Mouse (Mus musculus) heart, adult 18-20 months (tissue): Measurements from ENCODE around the gene Fgfr2. TPM values are rescaled to one million over a fixed set of nuclear protein-coding genes. Genes with fewer than 3 reads are reported as not detected.
A peak's percentile ranks its signal among the peaks of the same experiment; 100 is the strongest.

Source experiments
- DNase-seq, 2 experiments: peaks; one replicate each; pipeline ENCODE4 v3.0.0; 2021 to 2022; ENCODE audit warnings: mixed read lengths in 1 of 2
- total RNA-seq, 2 experiments: library from RNA; stranded (reverse); gene quantifications; 2 replicates each; pipeline ENCODE4 v1.2.3; 2021

Fgfr2 gene
- total RNA-seq, 2 experiments from 2014 or later, result 1.3 to 2.6 TPM

DNA sequence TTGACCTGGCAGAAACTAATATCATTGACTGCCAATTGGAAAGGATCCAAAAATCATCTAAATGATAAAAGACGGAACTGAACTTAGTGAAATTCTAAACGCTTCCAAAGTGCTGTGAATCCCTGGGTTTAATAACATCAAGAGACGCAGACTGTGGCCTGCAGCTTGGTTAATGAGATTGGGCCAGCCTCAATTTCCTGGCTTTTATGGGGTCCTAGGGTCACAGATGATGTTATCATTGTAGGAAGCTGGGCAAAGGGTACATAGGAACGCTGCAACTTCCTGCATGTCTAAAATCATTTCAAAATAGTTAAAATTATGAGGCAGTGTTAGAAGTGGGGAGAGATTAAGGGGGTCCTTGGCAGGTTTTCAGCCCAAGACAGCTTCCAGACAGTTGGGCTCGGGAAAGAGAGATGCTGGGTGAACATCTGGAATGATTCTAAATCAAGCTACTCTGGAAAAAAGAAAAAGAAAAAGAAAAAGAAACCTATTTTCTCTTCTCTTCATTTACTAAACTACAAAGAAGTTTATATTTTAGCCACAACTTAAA, 823.4 kb downstream of the Fgfr2 start:
- DNase-seq, result no peak

DNA sequence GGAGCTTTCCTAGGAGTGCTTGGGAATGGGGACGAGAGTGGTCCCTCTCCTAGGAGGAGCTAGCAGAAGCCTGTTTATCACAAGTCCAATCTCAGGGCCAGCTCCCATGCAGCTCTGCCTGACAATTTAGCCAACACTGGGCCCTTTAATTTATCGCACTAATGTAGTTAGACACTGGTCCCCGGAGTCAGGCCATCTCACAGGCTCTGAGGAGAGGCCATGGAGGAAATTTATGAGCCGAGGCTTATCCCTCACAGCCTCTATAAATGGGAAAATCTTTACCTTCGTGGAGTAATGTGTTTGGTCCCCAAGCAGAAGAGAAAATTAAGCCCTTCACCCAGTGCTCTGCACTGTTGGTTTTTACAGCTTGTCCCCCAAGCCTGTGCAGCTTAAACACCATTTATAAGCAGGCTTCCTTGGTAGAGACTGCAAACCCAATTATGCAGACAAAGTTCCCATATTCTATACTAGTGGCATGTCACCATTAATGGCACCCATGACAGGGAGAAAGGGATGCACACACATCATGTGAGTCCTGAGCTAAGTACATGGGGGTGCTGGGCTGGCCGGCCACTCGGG, 824.6 kb downstream of the Fgfr2 start:
- DNase-seq, result no peak

DNA sequence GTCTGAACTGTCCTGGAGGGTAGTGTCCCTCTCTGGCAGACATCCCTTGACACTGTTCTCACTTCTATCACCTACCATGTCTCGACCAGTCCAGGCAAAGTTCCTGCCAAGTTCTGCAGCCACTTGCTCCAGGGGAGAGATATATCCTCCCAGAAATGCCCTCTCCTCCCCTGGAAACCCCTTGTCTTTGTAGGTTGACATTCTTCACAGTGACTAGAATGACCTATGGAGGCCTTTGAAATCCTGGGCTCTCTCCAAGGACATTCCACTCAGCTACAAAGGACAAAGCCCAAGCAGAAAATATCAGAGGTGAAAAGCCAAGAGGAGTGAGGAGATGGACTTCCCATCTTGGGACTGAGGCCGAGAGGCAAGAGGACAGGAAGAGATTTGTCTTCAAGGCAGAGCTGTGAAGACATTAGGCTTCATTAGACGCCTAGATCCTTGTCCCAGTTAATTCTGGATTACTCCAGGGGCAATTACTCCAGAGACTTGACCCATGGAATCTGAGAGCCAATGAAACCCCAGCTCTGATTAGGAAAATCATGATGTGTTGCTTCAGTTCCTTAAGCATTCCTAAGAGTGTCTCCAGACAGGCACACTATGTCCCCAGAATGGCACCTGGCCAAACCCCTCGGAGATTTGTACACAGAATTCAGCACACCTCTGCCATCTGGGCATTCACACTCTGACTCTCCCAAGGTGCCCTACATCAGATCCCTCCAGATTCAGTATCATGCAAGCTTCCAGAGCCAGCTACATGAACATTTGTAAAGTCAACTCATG, 826.3 kb downstream of the Fgfr2 start:
- peak in 1 of 2 experiments; percentile 65 for DNase-seq

DNA sequence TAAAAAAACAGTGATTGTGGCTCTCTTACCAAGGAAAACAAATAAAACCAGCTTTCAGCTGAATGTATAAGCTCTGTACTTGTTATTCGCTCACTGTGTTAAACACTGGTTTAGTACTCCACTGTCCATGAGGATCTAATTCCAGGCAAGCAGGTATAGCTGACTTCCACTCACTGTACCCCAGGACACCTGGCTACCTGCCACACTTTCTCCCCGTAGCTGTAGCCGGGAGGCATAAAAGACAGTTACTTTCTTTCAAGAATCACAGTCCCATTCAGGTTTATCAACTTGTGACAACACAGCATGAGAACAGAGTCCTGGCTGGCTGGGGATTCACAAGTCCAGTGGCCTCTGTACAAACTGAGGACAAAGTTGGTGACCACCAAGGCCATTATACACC, 827.0 kb downstream of the Fgfr2 start:
- no peak for DNase-seq

DNA sequence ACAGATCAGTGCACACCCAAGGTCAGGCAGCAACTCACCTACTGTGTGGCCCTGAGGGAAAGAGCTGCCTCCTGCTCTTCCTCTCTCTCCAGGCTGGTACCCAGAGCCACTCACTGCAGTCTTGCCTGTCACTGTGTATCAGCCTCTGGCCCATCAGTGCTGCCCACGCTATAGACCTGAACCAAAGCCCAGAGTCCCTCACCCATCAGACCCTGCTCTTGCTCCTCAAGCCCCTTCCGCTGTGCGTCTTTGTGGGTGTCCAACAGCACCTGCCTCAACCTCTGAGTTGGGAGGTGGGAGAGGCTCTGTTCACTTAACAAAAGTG, 835.8 kb downstream of the Fgfr2 start:
- DNase-seq, result no peak

DNA sequence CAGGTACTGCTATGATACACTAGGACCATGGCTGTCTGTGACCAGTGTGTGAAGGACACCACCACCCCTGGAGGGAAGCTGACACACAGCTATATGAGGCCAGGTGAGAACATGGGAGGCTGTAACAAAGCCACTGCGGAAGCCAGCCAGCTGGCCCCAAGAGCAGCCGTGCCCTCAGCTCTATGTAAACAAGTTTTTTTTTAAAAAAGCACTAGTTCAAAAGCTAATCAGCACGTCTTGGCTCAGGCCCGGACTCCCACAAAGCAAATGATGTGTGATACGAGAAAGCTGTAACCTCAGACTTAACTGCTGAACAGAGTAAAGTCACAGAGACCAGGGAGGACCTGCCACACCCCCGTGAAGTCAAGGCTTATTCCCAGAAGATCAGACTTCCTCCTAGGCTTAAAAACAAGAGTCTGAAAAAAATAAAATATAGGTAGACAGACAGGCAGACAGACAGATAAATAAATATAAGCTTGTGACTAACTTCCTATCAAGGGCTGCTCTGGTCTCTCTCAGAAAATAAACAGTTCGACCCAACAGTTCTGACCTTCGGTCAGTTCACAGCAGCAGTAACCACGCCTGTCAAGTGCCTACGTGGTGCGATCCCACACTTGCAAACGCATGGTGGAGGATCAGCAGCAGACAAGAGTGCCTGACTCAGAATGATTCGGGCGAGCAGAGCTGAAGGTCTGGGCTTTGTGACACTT, 836.4 kb downstream of the Fgfr2 start:
- no peak for DNase-seq

DNA sequence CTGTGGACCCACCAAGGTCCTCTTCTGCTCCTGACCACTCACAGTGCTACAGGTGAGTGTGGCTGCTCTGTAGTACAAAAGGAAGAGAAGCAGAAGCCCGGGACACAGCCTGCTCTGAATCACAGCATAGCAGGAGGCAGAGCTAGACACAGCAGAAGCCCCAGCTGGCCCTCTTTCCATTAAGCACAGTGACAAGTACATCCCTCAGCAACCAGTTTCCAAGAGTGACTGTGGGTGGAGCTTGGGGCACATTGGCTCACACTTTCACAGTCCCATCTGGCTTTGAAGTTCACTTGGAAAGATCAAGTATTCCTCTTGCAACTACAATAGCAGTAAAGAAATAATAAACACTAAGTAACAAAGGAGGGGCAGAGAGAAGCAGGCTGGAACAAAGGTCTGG, 838.4 kb downstream of the Fgfr2 start:
- no peak for DNase-seq

DNA sequence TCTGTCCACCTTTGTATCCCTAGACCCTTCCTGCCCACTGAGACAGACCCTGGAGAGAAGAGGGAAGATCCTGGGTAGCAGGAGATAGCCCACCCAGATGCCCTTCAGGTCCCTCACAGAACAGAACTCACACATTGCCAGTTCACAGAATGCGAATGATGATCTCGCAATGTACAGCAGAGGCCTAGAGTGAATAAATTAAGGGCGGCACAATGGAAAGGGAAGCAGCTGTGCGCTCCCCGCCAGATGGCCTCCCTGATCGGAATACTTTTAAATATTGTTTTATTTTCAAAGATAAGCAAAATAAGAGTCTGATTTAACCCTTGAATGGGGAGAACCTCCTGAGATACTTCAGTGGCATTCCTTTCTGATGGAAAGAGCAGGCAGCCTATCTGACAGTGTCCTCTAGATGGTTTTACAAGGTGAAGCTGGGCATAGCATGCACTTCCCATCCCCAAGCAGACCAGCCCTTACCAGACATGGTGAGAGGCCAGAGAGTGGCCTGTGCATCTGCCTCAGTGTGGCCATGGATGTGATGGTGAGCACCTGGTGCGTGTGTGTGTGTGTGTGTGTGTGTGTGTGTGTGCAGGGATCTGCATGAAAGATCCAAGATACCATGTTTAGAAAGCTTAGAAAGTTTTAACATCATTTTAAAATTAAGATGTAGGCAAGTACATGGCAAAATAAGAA, 839.0 kb downstream of the Fgfr2 start:
- no peak for DNase-seq

DNA sequence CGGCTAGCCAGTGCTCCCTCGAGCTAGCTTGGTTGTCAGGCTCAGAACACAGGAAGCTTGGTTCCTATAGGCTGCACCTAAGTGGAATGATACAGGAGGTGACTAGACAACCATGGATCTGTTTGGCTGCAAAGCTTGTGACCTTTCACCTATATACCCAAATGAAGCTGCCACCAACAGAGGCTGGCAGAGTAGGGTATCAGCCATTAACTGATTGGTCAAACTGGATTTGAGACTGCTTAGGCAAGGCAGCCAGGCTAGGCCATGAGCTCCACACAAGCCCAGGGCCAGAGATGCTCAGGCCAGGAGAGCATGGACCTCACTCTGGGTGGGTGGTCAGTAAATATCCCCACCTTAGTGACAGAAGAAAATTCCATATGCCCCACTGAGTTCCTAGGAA, 840.6 kb downstream of the Fgfr2 start:
- DNase-seq, result peak in 1 of 2 experiments; percentile 36

DNA sequence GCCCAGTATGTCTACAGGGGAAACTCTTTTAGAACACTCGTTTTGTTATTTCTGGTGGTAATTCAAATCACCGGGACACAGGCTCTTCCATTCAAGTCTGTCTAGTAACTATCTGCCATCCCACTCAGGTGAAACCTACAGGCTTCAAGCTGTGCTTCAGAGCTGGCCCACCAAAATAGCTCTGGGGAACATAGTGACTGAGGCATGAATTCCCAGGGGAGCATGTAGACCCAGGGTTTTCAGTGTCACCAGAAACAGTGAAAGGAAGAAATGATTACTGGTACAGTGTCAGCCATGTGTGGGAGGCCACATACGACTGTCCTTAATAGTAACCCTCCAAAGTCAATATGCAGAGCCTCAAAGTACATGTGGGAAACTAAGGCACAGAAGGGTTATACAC, 841.0 kb downstream of the Fgfr2 start:
- no peak for DNase-seq

DNA sequence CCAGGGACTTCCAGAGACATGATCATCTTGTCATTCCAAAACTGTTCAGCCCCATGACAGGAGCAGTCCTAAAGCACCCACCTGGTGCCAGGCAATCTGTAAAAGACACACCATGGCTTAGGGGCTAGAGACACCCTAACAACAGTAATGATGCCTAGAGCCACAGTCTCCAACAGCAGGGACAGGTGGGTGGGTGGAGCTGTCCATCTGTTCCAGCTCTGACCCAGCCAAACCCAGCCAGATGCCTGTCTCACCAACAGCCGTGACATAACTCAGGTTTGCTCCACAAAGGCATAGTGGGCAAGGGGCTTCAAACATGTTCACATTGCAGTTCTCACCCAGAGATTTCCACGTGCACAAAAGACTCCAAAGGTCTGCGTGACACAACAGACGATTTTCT, 841.4 kb downstream of the Fgfr2 start:
- no peak for DNase-seq

DNA sequence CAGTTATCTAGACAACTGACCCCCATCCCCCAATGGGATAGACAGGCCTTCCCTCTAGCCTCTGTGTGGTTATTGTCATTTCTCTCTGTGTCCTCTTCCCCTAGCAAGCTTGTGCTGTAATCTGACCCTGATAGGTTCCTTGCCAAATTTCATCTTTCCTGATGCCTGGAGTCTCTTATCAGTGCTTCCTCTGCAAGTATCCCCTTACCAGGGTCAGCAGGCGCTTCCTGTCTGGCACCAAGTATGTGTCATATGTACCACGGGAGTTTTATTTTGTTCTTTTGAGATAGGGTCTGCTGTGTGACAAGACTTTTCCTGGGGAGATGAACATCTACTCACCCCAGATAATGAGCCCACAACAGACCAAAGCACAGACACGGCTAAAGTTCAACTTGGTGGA, 844.5 kb downstream of the Fgfr2 start:
- no peak for DNase-seq

DNA sequence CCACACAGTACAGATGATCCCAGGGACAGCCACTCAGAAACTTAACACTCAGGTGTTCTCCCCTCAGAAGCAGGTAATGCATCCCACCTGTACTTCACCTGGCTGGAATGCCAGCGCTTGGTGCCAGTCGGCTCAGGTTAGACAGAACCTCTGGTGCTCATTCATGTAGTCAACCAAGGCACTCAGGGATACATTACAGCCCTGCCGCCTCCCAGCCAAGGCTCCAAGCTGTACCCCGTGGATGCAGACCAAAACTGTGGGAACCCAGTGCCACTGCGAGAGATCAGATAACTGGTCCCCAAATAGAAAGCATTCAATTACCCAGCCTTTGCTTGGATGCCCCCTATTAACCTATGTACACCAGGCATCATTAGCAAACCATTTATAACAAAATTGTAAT, 846.9 kb downstream of the Fgfr2 start:
- DNase-seq, result no peak

DNA sequence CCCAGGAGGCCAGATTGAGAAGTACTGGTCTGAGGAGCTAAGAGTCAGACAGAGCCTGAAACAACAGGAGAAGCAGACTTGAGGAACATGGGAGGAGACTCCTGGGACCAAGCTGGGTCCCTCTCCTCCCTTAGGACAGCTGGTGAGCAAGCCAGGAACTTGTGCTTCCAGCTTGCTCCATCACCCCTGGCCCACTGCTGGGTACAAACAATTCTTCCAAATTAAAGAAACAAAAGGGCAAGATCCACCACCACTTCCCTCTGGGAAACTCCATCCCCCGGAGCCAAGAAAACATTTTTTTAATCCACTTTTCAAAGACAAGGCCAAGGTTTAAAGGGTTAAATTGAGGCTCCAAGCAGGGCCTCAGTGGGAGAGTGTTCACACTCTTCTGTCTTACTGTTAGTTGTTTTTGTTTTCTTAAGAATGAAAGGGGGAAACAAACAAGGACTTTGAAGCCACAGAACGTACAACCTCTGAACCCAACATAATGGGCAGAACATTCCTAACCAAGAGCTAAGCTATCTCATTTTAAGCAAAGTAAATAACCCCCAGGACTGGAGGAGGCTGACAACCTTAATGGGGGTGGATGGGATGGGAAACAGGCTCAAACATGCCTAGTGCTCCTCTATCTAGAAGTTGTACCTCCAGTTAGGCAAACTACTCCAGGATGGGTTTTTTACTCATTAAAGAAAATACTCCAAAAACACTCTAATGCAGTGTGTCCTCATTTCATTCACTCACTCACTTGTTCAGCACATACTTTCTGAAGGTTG, 849.2 kb downstream of the Fgfr2 start:
- DNase-seq, result no peak

DNA sequence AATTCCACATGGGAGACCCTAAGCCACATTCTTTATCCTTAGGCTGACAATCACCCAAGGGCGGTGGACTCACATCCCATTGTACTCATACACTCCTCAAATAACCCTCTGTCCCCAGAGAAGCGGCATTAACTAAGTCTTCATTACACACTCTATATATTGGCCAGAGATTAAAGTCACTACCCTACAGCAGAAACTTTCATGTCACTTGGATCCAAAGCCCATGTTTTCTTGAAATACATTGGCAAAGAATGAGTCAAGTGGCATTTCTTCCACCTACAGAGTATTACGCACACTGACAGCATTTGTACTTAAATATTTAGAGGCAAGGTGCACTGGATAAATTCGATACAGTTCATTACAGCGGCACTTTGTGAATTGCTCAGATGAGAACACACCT, 850.2 kb downstream of the Fgfr2 start:
- DNase-seq, result no peak

DNA sequence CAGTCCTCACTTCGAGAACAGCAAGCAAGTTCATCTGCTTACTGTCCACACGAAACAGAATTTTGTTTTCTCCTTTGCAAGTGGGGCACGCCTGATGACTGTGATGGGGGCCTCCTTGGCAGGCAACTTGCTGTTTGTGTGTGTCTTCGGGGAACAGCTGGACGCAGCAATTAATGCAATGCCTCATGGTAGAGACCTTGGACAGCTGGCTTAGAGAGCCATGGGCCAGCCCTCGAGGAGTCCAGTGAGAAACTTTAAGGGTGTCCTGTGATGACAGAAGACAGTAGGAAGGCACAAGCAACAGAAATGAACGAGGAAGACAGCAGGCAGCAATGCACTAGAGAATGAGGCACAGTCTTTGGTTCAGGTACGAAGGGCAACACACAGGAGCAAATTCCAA, 852.8 kb downstream of the Fgfr2 start:
- no peak for DNase-seq

DNA sequence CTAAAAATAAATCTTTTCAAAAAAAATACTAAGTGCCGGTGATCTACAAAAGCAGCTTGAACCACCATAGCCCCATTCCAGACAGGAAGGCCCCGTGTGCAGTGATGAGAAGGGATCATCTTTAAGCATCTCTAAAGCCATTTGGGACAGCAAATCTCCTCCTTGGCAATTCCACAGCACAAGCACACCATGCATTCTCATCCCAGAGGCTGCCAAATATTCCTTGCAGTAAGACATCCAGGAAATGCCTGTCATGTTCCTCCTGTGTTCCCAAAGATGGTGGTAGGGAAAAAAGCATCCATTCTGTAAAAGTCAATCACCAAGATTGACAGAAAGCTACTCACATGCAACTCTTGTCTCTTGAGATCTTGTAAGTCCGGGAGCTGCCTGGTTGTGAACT, 853.5 kb downstream of the Fgfr2 start:
- no peak for DNase-seq

DNA sequence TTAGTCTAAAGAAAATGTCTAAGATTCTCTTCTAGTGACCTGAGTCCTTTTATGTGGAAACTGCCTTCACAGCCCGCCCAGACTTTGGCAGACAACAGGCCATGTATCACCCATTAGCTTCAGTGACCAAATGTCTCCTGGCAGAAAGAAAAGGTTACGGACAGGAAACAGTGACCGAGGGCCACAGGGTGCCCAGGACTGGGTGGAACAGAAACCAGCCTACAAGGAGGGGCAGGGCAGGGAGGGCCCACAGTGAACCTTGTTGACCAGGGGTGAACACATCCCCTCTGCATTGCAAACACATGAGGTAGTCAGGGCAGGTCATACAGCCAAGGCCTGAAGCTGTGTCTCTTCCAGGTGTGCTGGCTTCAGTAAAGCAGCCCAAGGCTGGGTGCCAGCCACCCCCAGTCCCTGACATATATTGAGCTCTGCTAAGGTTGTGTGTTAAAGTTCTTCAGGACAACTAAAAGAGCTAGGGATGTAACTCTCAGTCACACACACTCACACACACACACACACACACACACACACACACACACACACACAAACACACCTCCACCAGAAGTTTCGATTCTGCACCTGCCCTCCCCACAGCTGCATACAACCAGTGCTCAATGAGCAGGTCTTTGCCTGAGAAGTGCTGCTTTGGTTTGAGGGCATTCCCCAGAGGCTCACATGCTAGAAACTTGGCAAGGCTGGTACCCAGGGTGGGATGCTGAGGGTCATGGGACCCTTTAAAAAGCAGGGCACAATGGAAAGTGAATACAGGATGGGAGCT, 855.2 kb downstream of the Fgfr2 start:
- no peak for DNase-seq

DNA sequence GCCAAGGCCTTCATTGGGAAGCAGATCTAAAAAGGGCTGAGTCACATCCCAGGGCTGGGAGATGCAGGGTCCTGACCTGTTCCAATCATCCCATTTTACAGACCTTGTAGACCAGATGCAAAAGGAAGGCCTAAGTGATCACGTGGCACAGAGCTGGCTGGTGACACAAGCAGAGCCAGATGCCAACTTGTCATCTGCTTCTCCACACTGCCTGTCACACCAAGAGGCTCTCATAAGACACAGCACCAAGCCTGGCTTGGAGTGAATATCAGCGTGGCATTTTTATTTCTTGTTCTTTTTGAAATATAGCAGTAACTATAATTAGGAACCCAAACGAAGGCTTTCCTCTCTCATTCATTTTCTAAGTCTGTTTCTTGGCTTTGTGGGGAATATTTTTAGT, 858.4 kb downstream of the Fgfr2 start:
- no peak for DNase-seq

DNA sequence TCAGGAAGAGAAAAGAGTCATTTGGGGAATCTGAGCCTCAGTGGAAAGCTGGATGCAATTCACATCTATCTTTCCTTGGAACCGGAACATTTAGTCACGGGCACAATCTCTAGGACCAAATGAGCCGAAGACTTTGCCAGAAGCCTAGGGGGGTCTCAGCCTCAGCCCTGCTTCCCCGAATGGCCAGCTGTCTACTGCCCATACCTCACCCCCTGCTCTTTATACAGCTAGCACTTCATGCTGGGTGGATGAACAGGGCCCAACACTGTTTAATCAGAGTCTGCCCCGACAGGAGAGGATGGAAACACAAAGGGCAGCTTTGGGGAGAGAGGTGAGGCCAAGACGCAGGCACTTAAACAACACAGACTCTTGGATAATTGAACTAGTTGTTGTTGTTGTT, 860.0 kb downstream of the Fgfr2 start:
- no peak for DNase-seq

DNA sequence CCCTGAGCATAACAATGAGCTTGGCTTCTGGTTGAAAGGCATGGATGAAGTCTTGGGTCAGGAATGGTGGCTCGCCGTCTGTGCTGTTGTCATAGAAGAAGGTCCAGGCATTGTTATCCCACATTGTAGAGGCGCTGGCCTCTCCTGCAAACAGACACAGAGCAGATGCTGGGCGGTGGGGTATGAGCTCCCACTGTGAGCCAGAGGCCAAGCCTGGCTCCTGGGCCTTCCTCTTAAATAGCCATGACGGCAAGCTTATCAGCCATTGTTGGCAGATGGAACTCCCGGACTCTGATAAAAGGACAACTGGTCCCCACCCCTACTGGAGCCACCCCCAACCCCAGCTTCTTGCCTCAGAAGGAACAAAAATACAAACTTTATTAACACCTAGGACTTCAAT, 860.5 kb downstream of the Fgfr2 start:
- DNase-seq, result peak in 1 of 2 experiments; percentile 18
